ENCODE assay signal across 10 mouse cellular contexts in the genomic region with DNA sequence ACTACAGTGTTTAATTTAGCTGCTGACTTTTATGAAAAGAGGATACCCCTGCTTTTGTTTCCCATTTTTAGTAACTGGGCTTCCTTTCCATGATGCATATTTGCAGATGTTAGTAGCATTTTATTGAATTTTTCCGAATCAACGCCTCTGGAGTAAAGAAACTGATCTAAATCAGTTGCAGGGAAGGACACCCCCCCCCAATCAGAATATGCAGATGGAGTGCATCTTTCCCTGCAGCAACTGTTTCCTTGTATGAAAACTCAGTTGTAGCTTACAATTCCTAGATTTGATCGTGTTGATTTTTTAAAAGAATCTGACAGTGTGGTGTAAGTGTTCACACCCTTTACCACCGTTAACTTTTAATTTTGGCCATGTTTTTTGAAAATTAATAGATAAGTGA. TPM values are rescaled to one million over a fixed set of nuclear protein-coding genes. Genes with fewer than 3 reads are reported as not detected.
DNase-seq lines count a peak whose midpoint lies in the region; ATAC-seq and TF ChIP-seq lines count a peak whose summit lies in the region.
"Had no signal": no experiment of that assay in that cellular context is flagged by ENCODE, and none has a peak within 500 bp of the region (broad histone marks: within the 10 kb centered on the region; RNA-seq: fewer than 3 reads in every experiment).

No protein-coding gene starts in this region.

- DNase-seq in cerebellum, adult 2 months = no peak
- DNase-seq in cerebellum, postnatal 14 days = no peak
- DNase-seq in retina, embryonic 14.5 days (ENCODE audit: low spot score) = peak; percentile 5
- DNase-seq in retina, postnatal 1 day = no peak
- DNase-seq in spleen, adult 12 weeks (ENCODE audit: low spot score) = no peak
- DNase-seq in c-Kit-positive CD71-positive TER-119-positive erythroid progenitor cells, embryonic 14.5 days (ENCODE audit: low spot score) = no peak
- DNase-seq in left cerebral cortex, postnatal 14 days (ENCODE audit: low spot score in 2 of 2) = no peak

- peak overlapping the region; percentile 99 for H3K4me3 ChIP-seq in cerebellum, adult 2 months (replicated peaks; ENCODE audit: insufficient read depth, low read depth, low read length)
- peak overlapping the region; percentile 84 for H3K4me3 ChIP-seq in liver, embryonic 15.5 days (replicated peaks)

- no peak for ATAC-seq in liver, embryonic 15.5 days (ENCODE audit: insufficient read depth)

- TF ChIP-seq CTCF in cerebellum, adult 2 months (IDR thresholded peaks at IDR 0.05; ENCODE audit: borderline replicate concordance, insufficient read depth, low read depth, low read length) = no peak

- H3K9me3 ChIP-seq in liver, embryonic 15.5 days (replicated peaks) = no peaks in the 10 kb centered on the region

- intact Hi-C loops in left cerebral cortex, postnatal 14 days (cut with DNase I) = loop anchor here (10.0 kb wide), 1 partner anchor 517 kb away; a partner anchor contains a TSS

- H3K9ac ChIP-seq in liver, embryonic 15.5 days = no peak overlapping the region

- no peak for TF ChIP-seq POLR2A in cerebellum, adult 2 months (IDR thresholded peaks at IDR 0.05; ENCODE audit: borderline replicate concordance, insufficient read depth, low read length)

- 18% methylated on average over 4 of the region's 4 CpGs for WGBS in cerebellum, adult 2 months
- 45% methylated on average over 4 of the region's 4 CpGs for WGBS in liver, embryonic 15.5 days (ENCODE audit: insufficient replicate concordance)

- H3K27ac ChIP-seq in cerebellum, adult 2 months (ENCODE audit: insufficient read depth, low read length) = no peak overlapping the region
- no peak overlapping the region for H3K27ac ChIP-seq in liver, embryonic 15.5 days (replicated peaks)

- peak overlapping the region; percentile 93 for H3K4me2 ChIP-seq in liver, embryonic 15.5 days

- H3K36me3 ChIP-seq in liver, embryonic 15.5 days (replicated peaks) = no peaks in the 10 kb centered on the region

- H3K4me1 ChIP-seq in cerebellum, adult 2 months (ENCODE audit: control insufficient read depth, insufficient read depth, low read length) = no peaks in the 10 kb centered on the region; the same call in 1 of the 2 replicates
- H3K4me1 ChIP-seq in liver, embryonic 15.5 days (replicated peaks) = peaks cover 11% of the 10 kb centered on the region

- H3K27me3 ChIP-seq in cerebellum, adult 2 months (ENCODE audit: control insufficient read depth, insufficient read depth, low read length) = no peaks in the 10 kb centered on the region
- no peaks in the 10 kb centered on the region; the same call in 1 of the 2 replicates for H3K27me3 ChIP-seq in liver, embryonic 15.5 days

RNA-seq across cellular contexts. Expression of a gene that starts 2.0 kb away (rescaled TPM):
- polyA plus RNA-seq in cerebellum, adult 2 months (2012; rRNA removed) = 82.5 and 90.5 TPM in 2 replicates
- polyA plus RNA-seq in liver, embryonic 15.5 days (2015; fragmentation: Nextera tagmentation; extraction: Ambion mirVana) = 5.0 and 5.3 TPM in 2 replicates
- 10 to 100 TPM; 68.8 to 71.9 TPM for total RNA-seq in left cerebral cortex, postnatal 14 days (2021)

RNA-seq across cellular contexts. Expression of a gene that starts 34.1 kb away (rescaled TPM):
- polyA plus RNA-seq in cerebellum, adult 2 months (2012; rRNA removed) = not detected in 2 replicates
- polyA plus RNA-seq in liver, embryonic 15.5 days (2015; fragmentation: Nextera tagmentation; extraction: Ambion mirVana) = not detected in 2 replicates
- not detected for total RNA-seq in left cerebral cortex, postnatal 14 days (2021)
- total RNA-seq: left cerebral cortex, adult 18-20 months had no signal
- polyA plus RNA-seq: spleen, adult 2 months had no signal

Comparison
In these comparisons a context has a peak if more than half of its experiments do, and no peak if none do; other contexts are left out.
1. RNA of a gene that starts 2.0 kb away (polyA plus RNA-seq): 82.5 to 90.5 TPM in cerebellum, adult 2 months; 5.0 to 5.3 TPM in liver, embryonic 15.5 days; every median in the first group is over 10 times any median in the second.